Mouse (Mus musculus): ENCODE measurements around the gene Atp2c2. TPM values are rescaled to one million over a fixed set of nuclear protein-coding genes. Genes with fewer than 3 reads are reported as not detected.

Gene Atp2c2
- total RNA-seq, 2 experiments from 2014 or later = 0.12 to 0.39 TPM

DNA sequence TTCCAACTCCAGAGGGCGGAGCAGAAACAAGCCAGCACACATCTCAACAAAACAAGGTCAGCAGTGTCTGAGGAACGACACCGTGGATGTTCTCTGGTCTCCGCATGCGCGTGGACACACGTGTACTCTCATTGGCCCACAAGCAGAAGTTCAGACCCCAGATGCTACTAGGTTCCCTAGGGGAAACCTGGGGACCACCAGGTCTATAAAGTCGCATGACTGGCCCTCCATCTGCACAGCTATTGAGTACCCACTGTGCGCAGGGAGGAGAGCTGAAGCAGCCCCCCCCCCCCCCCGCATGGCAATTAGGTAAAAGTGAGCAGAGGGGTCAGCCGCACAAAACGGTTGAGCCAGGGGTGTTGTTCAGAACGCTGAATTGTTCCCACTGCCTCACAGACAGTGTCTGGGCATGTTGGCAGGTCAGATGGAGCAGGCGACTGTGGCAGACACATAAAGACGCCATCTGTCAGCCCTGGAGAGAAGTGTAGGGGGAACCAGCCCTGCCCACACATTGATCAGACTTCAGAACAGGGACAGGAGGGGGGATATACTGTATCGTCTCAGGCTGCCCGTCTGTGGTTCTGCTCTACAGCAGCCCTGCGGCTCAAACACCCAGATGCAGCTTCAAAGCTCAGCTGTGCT lies 86.1 kb downstream of the Atp2c2 start:
- DNase-seq = no peak

GRCm38 (mm10) chr8:119786871-119787270 lies 87.1 kb downstream of the Atp2c2 start:
- DNase-seq = no peak

DNA sequence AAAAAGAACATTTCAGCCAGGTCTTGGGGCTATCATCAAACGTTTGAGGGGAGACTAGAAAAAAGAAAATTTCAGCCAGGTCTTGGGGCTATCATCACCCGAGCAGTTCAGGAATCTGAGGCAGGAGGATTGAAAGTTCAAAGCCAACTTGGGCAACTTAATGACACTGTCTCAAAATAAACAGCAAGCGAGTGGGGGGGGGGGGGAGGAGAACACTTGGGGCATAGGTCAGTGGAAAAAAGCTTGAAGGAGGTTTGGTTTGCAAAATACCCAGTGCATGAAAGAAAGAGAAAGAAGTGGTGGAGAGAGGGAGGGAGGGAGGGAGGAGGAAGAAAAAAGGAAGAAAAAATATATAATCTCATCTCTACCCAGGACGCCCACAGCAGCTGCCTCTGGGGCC lies 87.5 kb downstream of the Atp2c2 start:
- DNase-seq = no peak

DNA sequence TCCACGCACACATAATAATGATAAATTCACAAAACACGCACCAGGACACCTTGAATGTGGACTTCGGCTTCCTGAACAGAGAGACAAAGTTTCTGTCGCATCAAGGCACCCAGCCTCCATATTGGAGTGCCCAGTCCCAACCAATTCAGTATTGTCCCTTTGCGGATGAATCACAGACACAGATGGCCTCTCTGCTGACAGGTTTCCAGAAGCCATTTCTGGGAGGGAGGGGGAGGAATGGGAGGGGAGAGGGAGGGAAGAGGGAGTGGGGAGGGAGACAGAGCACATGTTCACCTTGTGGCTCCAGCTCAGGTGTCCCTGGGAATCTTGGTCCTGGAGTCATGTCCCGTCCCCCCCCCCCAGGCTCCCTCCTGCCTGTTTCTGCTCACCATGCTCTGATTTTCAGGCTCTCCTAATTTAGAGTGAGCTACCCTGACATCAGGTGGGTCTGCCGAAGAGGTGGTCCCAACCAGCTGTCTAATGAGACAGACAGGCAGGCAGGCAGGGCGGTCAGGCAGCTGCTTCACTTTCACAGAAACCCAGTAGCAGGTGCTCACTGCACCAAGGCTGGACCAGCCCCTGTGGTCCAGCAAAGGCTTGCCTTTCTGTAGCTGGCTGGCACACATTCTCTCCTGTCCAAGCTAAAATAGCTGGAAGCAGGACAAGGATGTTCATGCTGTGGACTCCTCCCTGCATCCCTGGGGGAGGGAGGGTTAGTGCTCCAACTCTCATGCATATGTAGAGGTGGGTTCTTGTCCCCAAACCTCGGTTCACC lies 89.0 kb downstream of the Atp2c2 start:
- no peak for DNase-seq

GRCm38 (mm10) chr8:119789581-119789980 lies 89.8 kb downstream of the Atp2c2 start:
- DNase-seq = no peak

- DNase-seq = peak; percentile 72
Observed at GRCm38 (mm10) chr8:119791804-119792704, 92.2 kb downstream of the Atp2c2 start.

- no peak for DNase-seq
Observed at GRCm38 (mm10) chr8:119794689-119795088, 94.9 kb downstream of the Atp2c2 start.

- DNase-seq = no peak
Observed at GRCm38 (mm10) chr8:119795651-119796050, 95.8 kb downstream of the Atp2c2 start.

GRCm38 (mm10) chr8:119798170-119798964 lies 98.6 kb downstream of the Atp2c2 start:
- peak; percentile 56 for DNase-seq

DNA sequence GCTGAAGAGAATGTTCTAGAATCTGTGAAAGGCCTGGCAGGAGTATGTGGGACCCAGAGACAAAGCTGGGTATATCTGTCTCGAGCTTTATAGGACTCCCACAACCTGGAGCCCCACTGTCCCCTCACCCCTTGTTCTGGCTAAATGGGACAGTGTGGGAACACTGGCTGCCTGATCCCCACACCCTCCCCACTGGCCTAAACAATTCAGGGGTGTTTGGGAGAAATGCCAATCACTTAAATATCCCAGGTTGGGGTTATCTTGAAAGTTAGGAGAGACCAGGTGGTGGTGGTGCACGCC lies 99.1 kb downstream of the Atp2c2 start:
- no peak for DNase-seq

- no peak for DNase-seq
Observed at GRCm38 (mm10) chr8:119801168-119801567, 101.4 kb downstream of the Atp2c2 start.

DNA sequence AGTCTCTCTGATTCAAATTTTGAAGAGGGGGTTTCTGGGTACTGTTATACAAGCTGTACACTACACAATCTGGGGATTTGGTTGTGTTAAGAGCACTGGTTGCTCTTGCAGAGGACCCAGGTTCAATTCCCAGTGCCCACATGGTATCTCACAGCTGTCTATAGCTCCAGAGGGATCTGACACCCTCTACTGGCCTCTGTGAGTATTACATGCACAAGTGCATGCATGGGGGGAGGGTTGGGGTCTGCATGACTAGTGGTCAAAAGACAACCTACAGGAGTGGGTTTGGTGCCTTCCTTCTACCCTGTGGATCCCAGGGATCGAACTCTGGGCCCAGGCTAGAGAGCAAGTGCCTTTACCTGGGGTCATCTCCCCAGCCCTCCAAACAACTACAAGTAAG lies 102.8 kb downstream of the Atp2c2 start:
- no peak for DNase-seq

- no peak for DNase-seq
Observed at GRCm38 (mm10) chr8:119805275-119805674, 105.5 kb downstream of the Atp2c2 start.

- DNase-seq = peak; percentile 80
Observed at GRCm38 (mm10) chr8:119806422-119807263, 106.8 kb downstream of the Atp2c2 start.

Other genes starting within 250 kb of the Atp2c2 start
- gene Slc38a8, start 198.3 kb upstream of the Atp2c2 start, total RNA-seq (2021) = not detected
- gene Mbtps1, start 141.3 kb upstream of the Atp2c2 start, total RNA-seq (2021) = 100 to 1,000 TPM; 103 to 114 TPM
- 10 to 100 TPM; 24.8 to 28.0 TPM for gene Hsdl1, start 124.8 kb upstream of the Atp2c2 start, total RNA-seq (2021)
- not detected for gene Dnaaf1, start 124.8 kb upstream of the Atp2c2 start, total RNA-seq (2021)
- 10 to 100 TPM; 10.1 to 13.0 TPM for gene Taf1c, start 94.8 kb upstream of the Atp2c2 start, total RNA-seq (2021)
- not detected for gene Adad2, start 87.3 kb upstream of the Atp2c2 start, total RNA-seq (2021)
- under 1 TPM; 0.42 to 0.79 TPM for gene Kcng4, start 64.3 kb upstream of the Atp2c2 start, total RNA-seq (2021)
- 10 to 100 TPM; 15.4 to 17.4 TPM for gene Wfdc1, start 33.6 kb upstream of the Atp2c2 start, total RNA-seq (2021)
- gene Tldc1, start 78.4 kb downstream of the Atp2c2 start, total RNA-seq (2021) = 10 to 100 TPM in 1 of 2 experiments, 1 to 10 TPM in 1; 8.7 to 12.0 TPM
- gene Cotl1, start 140.5 kb downstream of the Atp2c2 start, total RNA-seq (2021) = 10 to 100 TPM; 68.0 to 77.5 TPM
- 10 to 100 TPM in 1 of 2 experiments, 1 to 10 TPM in 1; 7.3 to 11.2 TPM for gene Klhl36, start 162.3 kb downstream of the Atp2c2 start, total RNA-seq (2021)
- gene Usp10, start 210.4 kb downstream of the Atp2c2 start, total RNA-seq (2021) = 100 to 1,000 TPM in 1 of 2 experiments, 10 to 100 TPM in 1; 92.2 to 106 TPM
- 1 to 10 TPM; 1.9 to 2.0 TPM for gene Gm20388, start 210.8 kb downstream of the Atp2c2 start, total RNA-seq (2021)